Mouse (Mus musculus) neural tube, embryonic 13.5 days (tissue): Measurements from ENCODE around the gene Lect2. TPM values are rescaled to one million over a fixed set of nuclear protein-coding genes. Genes with fewer than 3 reads are reported as not detected.

Source experiments
- ATAC-seq: fragments of 200-750 bp; cut with Nextera tagmentation; 2 replicates; pipeline ENCODE4 v1.8.0; 2017; ENCODE audit warnings: low read depth, mild to moderate bottlenecking, moderate TSS enrichment, moderate library complexity
- H3K27ac ChIP-seq: fragments of 300-500 bp; sonication (generic); replicated peaks from 2 replicates; pipeline ENCODE4 v1.5.1; 2015; ENCODE audit warnings: moderate library complexity, mild to moderate bottlenecking, inconsistent platforms
- H3K27me3 ChIP-seq: fragments of 300-500 bp; sonication (generic); 2 replicates; pipeline ENCODE4 v1.6.1; 2015; ENCODE audit warnings: mild to moderate bottlenecking, inconsistent platforms
- H3K36me3 ChIP-seq: fragments of 300-500 bp; sonication (generic); 2 replicates; pipeline ENCODE4 v1.6.1; 2015; ENCODE audit warnings: mild to moderate bottlenecking, inconsistent platforms
- H3K4me1 ChIP-seq: fragments of 300-500 bp; sonication (generic); replicated peaks from 2 replicates; pipeline ENCODE4 v1.6.1; 2015; ENCODE audit warnings: inconsistent platforms
- H3K4me2 ChIP-seq: fragments of 300-500 bp; sonication (generic); 2 replicates; pipeline ENCODE4 v1.6.1; 2015; ENCODE audit warnings: inconsistent platforms, mild to moderate bottlenecking, moderate library complexity
- H3K4me3 ChIP-seq: fragments of 300-500 bp; sonication (generic); 2 replicates; pipeline ENCODE4 v1.5.1; 2015; ENCODE audit warnings: mild to moderate bottlenecking, inconsistent platforms
- H3K9ac ChIP-seq: fragments of 300-500 bp; sonication (generic); 2 replicates; pipeline ENCODE4 v1.6.1; 2015; ENCODE audit warnings: moderate library complexity, mild to moderate bottlenecking, inconsistent platforms
- H3K9me3 ChIP-seq: fragments of 300-500 bp; sonication (generic); 2 replicates; pipeline ENCODE4 v1.6.1; 2016; ENCODE audit warnings: inconsistent platforms
- WGBS: fragments of 180-500 bp; shearing (Covaris S2); methylation state at CpG from one replicate; pipeline ENCODE4 v1.1.7; 2015; 5-methylcytosine and 5-hydroxymethylcytosine counted together
- polyA plus RNA-seq: library from polyadenylated mRNA; unstranded; fragments of >200 nt; fragmentation: Nextera tagmentation; extraction: Ambion mirVana; gene quantifications from 2 replicates; pipeline ENCODE4 v1.2.1, GENCODE M21; 2015

The Lect2 gene
- polyA plus RNA-seq, 1 experiment from 2014 or later: not detected

GRCm38 (mm10) chr13:56527846-56528245 is 20.5 kb downstream of the Lect2 start:
- Histone ChIP-seq H3K4me1 (no peaks in the 10 kb centered on the region), H3K4me2 (no peak overlapping the region), H3K27ac (no peak overlapping the region), H3K9ac (no peak overlapping the region), H3K4me3 (no peak overlapping the region), H3K27me3 (no peaks in the 10 kb centered on the region), H3K9me3 (no peaks in the 10 kb centered on the region), H3K36me3 (no peaks in the 10 kb centered on the region)
- 93% methylated on average over 7 of the region's 7 CpGs for WGBS
- ATAC-seq: no peak

GRCm38 (mm10) chr13:56526871-56527270 is 21.4 kb downstream of the Lect2 start:
- Histone ChIP-seq H3K4me1 (no peaks in the 10 kb centered on the region), H3K9me3 (no peaks in the 10 kb centered on the region), H3K27me3 (no peaks in the 10 kb centered on the region), H3K4me3 (no peak overlapping the region), H3K36me3 (no peaks in the 10 kb centered on the region), H3K4me2 (no peak overlapping the region), H3K9ac (no peak overlapping the region), H3K27ac (no peak overlapping the region)
- WGBS: 90% methylated on average over 12 of the region's 12 CpGs
- no peak for ATAC-seq

- H3K4me3 ChIP-seq: peak overlapping the region; percentile 73
- WGBS: 5% methylated on average over 8 of the region's 8 CpGs
- no peak overlapping the region; the same call in 1 of the 2 replicates for H3K27ac ChIP-seq
- H3K4me1 ChIP-seq: no peaks in the 10 kb centered on the region
- H3K4me2 ChIP-seq: peak overlapping the region; percentile 93
- no peaks in the 10 kb centered on the region for H3K9me3 ChIP-seq
- H3K9ac ChIP-seq: peak overlapping the region; percentile 78
- H3K36me3 ChIP-seq: no peaks in the 10 kb centered on the region
- peak; percentile 45 for ATAC-seq
- H3K27me3 ChIP-seq: no peaks in the 10 kb centered on the region
Measured at GRCm38 (mm10) chr13:56522821-56523167, 25.5 kb downstream of the Lect2 start.

- peak; percentile 99 for ATAC-seq
- Histone ChIP-seq H3K36me3 (no peaks in the 10 kb centered on the region), H3K4me3 (peak within 1 kb of the TSS; percentile 73), H3K4me1 (no peaks in the 10 kb centered on the region), H3K9ac (peak within 1 kb of the TSS; percentile 78), H3K27me3 (no peaks in the 10 kb centered on the region), H3K9me3 (no peaks in the 10 kb centered on the region), H3K27ac (no peak within 1 kb of the TSS; the same call in 1 of the 2 replicates), H3K4me2 (peak within 1 kb of the TSS; percentile 93)
- WGBS: under 1% methylated on average over 53 of the region's 56 CpGs
Measured at GRCm38 (mm10) chr13:56522081-56522820, 26.1 kb downstream of the Lect2 start, which contains the start of gene Fbxl21. Gene Fbxl21 (plus strand): TSS chr13:56522472.

- 0 out of 2 replicates have a peak, but pooled peaks cover 3% of the 10 kb centered on the region for H3K4me1 ChIP-seq
- no peaks in the 10 kb centered on the region for H3K36me3 ChIP-seq
- H3K9ac ChIP-seq: no peak overlapping the region
- WGBS: 55% methylated on average over 7 of the region's 7 CpGs
- no peaks in the 10 kb centered on the region for H3K9me3 ChIP-seq
- H3K27ac ChIP-seq: no peak overlapping the region
- H3K27me3 ChIP-seq: no peaks in the 10 kb centered on the region
- no peak overlapping the region for H3K4me2 ChIP-seq
- H3K4me3 ChIP-seq: no peak overlapping the region
- no peak for ATAC-seq
Measured at GRCm38 (mm10) chr13:56516816-56517215, 31.5 kb downstream of the Lect2 start.

GRCm38 (mm10) chr13:56516311-56516710 is 32.0 kb downstream of the Lect2 start:
- Histone ChIP-seq H3K27me3 (no peaks in the 10 kb centered on the region), H3K27ac (no peak overlapping the region), H3K4me1 (0 out of 2 replicates have a peak, but pooled peaks cover 3% of the 10 kb centered on the region), H3K9ac (no peak overlapping the region), H3K4me2 (no peak overlapping the region), H3K4me3 (no peak overlapping the region), H3K9me3 (no peaks in the 10 kb centered on the region), H3K36me3 (no peaks in the 10 kb centered on the region)
- no peak for ATAC-seq
- WGBS: 62% methylated on average over 4 of the region's 4 CpGs

- Histone ChIP-seq H3K4me3 (no peak overlapping the region), H3K36me3 (no peaks in the 10 kb centered on the region), H3K4me2 (no peak overlapping the region), H3K9ac (no peak overlapping the region), H3K27ac (no peak overlapping the region), H3K27me3 (no peaks in the 10 kb centered on the region), H3K9me3 (no peaks in the 10 kb centered on the region), H3K4me1 (0 out of 2 replicates have a peak, but pooled peaks cover 3% of the 10 kb centered on the region)
- no peak for ATAC-seq
Measured at GRCm38 (mm10) chr13:56513595-56513994, 34.7 kb downstream of the Lect2 start.

- Histone ChIP-seq H3K36me3 (no peaks in the 10 kb centered on the region), H3K4me3 (no peak overlapping the region), H3K27ac (no peak overlapping the region), H3K9me3 (no peaks in the 10 kb centered on the region), H3K9ac (no peak overlapping the region), H3K4me2 (no peak overlapping the region), H3K27me3 (no peaks in the 10 kb centered on the region), H3K4me1 (no peaks in the 10 kb centered on the region)
- no peak for ATAC-seq
- 88% methylated on average over 2 of the region's 2 CpGs for WGBS
Measured at GRCm38 (mm10) chr13:56509796-56510195, 38.5 kb downstream of the Lect2 start.

- Histone ChIP-seq H3K9me3 (no peaks in the 10 kb centered on the region), H3K9ac (no peak overlapping the region), H3K4me3 (no peak overlapping the region), H3K36me3 (no peaks in the 10 kb centered on the region), H3K27ac (no peak overlapping the region), H3K4me2 (no peak overlapping the region), H3K27me3 (no peaks in the 10 kb centered on the region), H3K4me1 (no peaks in the 10 kb centered on the region)
- WGBS: 87% methylated on average over 6 of the region's 6 CpGs
- ATAC-seq: no peak
Measured at GRCm38 (mm10) chr13:56506871-56507496, 41.3 kb downstream of the Lect2 start.

GRCm38 (mm10) chr13:56501866-56502420 is 46.4 kb downstream of the Lect2 start:
- H3K4me2 ChIP-seq: no peak overlapping the region
- WGBS: 73% methylated on average over 6 of the region's 6 CpGs
- H3K27me3 ChIP-seq: no peaks in the 10 kb centered on the region

GRCm38 (mm10) chr13:56500636-56501035 is 47.7 kb downstream of the Lect2 start:
- no peak for ATAC-seq
- WGBS: 90% methylated on average over 8 of the region's 8 CpGs

More at GRCm38 (mm10) chr13:56501866-56502420, 46.4 kb downstream of the Lect2 start:
- no peak overlapping the region for H3K27ac ChIP-seq
- H3K9me3 ChIP-seq: no peaks in the 10 kb centered on the region
- H3K9ac ChIP-seq: no peak overlapping the region
- H3K4me1 ChIP-seq: no peaks in the 10 kb centered on the region
- ATAC-seq: no peak
- no peak overlapping the region for H3K4me3 ChIP-seq
- no peaks in the 10 kb centered on the region for H3K36me3 ChIP-seq

GRCm38 (mm10) chr13:56500132-56500531 is 48.2 kb downstream of the Lect2 start:
- no peaks in the 10 kb centered on the region for H3K27me3 ChIP-seq
- H3K4me3 ChIP-seq: no peak overlapping the region
- H3K9ac ChIP-seq: no peak overlapping the region
- H3K4me1 ChIP-seq: no peaks in the 10 kb centered on the region
- no peak overlapping the region for H3K4me2 ChIP-seq
- WGBS: 72% methylated on average over 3 of the region's 3 CpGs
- H3K27ac ChIP-seq: no peak overlapping the region
- no peaks in the 10 kb centered on the region for H3K36me3 ChIP-seq
- no peak for ATAC-seq
- no peaks in the 10 kb centered on the region for H3K9me3 ChIP-seq

More at GRCm38 (mm10) chr13:56500636-56501035, 47.7 kb downstream of the Lect2 start:
- Histone ChIP-seq H3K4me1 (no peaks in the 10 kb centered on the region), H3K9me3 (no peaks in the 10 kb centered on the region), H3K4me3 (no peak overlapping the region), H3K9ac (no peak overlapping the region), H3K36me3 (no peaks in the 10 kb centered on the region), H3K27ac (no peak overlapping the region), H3K27me3 (no peaks in the 10 kb centered on the region), H3K4me2 (no peak overlapping the region)
